Mouse (Mus musculus) lung, adult 2 months (tissue): Measurements from ENCODE around the gene Ccdc186. TPM values are rescaled to one million over a fixed set of nuclear protein-coding genes. Genes with fewer than 3 reads are reported as not detected.
"Not testable (repeated sequence)": the region's sequence is repeated elsewhere in the genome, so short reads cannot be mapped to it uniquely, and the experiment has no call there.

ENCODE experiments used
- DNase-seq: peaks from one replicate; pipeline ENCODE4 v3.0.0; 2022
- H3K4me1 ChIP-seq: fragments of 200-500 bp; 2 replicates; pipeline ENCODE4 v1.6.1; 2011; ENCODE audit warnings: low read length; ENCODE audit not compliant: control insufficient read depth, insufficient read depth
- H3K4me3 ChIP-seq: fragments of 200-500 bp; replicated peaks from 2 replicates; pipeline ENCODE3; 2011; ENCODE audit warnings: low read depth, mild to moderate bottlenecking, control low read depth, low read length; ENCODE audit errors: extremely low read depth
- CTCF ChIP-seq: fragments of 200-500 bp; IDR thresholded peaks from 2 replicates; pipeline ENCODE4 v1.5.1; 2011; ENCODE audit warnings: mild to moderate bottlenecking, low read length, control low read depth; ENCODE audit not compliant: insufficient read depth
- POLR2A ChIP-seq: fragments of 200-500 bp; IDR thresholded peaks from 2 replicates; pipeline ENCODE4 v1.6.1; 2011; ENCODE audit warnings: low read depth, mild to moderate bottlenecking, control low read depth, low read length, borderline replicate concordance; ENCODE audit errors: extremely low read depth
- WGBS: fragments of 180-500 bp; shearing (Covaris S2); methylation state at CpG from one replicate; pipeline ENCODE4 v1.1.7; 2018; 5-methylcytosine and 5-hydroxymethylcytosine counted together
- polyA plus RNA-seq: library from polyadenylated mRNA; depleted of rRNA; stranded (reverse); fragments of >200 nt; gene quantifications from 2 replicates; pipeline ENCODE4 v1.2.3, GENCODE M21; 2012

Ccdc186 gene
- polyA plus RNA-seq, 1 experiment: 7.5 TPM

GRCm38 (mm10) chr19:56761727-56762126 is 60.3 kb downstream of the Ccdc186 start:
- Histone ChIP-seq H3K4me3 (no peak overlapping the region), H3K4me1 (no peaks in the 10 kb centered on the region)
- TF ChIP-seq CTCF (no peak), POLR2A (no peak)
- WGBS: 82% methylated on average over 2 of the region's 2 CpGs
- DNase-seq: no peak

GRCm38 (mm10) chr19:56761096-56761495 is 60.9 kb downstream of the Ccdc186 start:
- 90% methylated on average over 5 of the region's 5 CpGs for WGBS
- Histone ChIP-seq H3K4me1 (no peaks in the 10 kb centered on the region), H3K4me3 (no peak overlapping the region)
- TF ChIP-seq CTCF (no peak), POLR2A (no peak)
- DNase-seq: no peak

GRCm38 (mm10) chr19:56760306-56760940 is 61.6 kb downstream of the Ccdc186 start:
- DNase-seq: no peak
- no peaks in the 10 kb centered on the region for H3K4me1 ChIP-seq
- 56% methylated on average over 8 of the region's 8 CpGs for WGBS

GRCm38 (mm10) chr19:56759740-56760139 is 62.2 kb downstream of the Ccdc186 start:
- 71% methylated on average over 4 of the region's 4 CpGs for WGBS
- DNase-seq: no peak
- H3K4me1 ChIP-seq: no peaks in the 10 kb centered on the region

More at GRCm38 (mm10) chr19:56760306-56760940, 61.6 kb downstream of the Ccdc186 start:
- H3K4me3 ChIP-seq: no peak overlapping the region
- TF ChIP-seq CTCF: no peak

GRCm38 (mm10) chr19:56758311-56758710 is 63.7 kb downstream of the Ccdc186 start:
- no peak overlapping the region for H3K4me3 ChIP-seq
- 96% methylated on average over 2 of the region's 2 CpGs for WGBS
- TF ChIP-seq CTCF (no peak), POLR2A (no peak)
- no peak for DNase-seq
- no peaks in the 10 kb centered on the region for H3K4me1 ChIP-seq

More at GRCm38 (mm10) chr19:56759740-56760139, 62.2 kb downstream of the Ccdc186 start:
- TF ChIP-seq CTCF (no peak), POLR2A (no peak)
- H3K4me3 ChIP-seq: no peak overlapping the region

- no peak for DNase-seq
- TF ChIP-seq CTCF (no peak), POLR2A (no peak)
- WGBS: 70% methylated on average over 10 of the region's 10 CpGs
- Histone ChIP-seq H3K4me1 (no peaks in the 10 kb centered on the region), H3K4me3 (no peak overlapping the region)
Measured at GRCm38 (mm10) chr19:56756412-56756811, 65.6 kb downstream of the Ccdc186 start.

GRCm38 (mm10) chr19:56754456-56754855 is 67.5 kb downstream of the Ccdc186 start:
- not testable (repeated sequence) for H3K4me1 ChIP-seq, DNase-seq, H3K4me3 ChIP-seq
- 93% methylated on average over 2 of the region's 2 CpGs for WGBS

- no peak for DNase-seq
- Histone ChIP-seq H3K4me1 (no peaks in the 10 kb centered on the region), H3K4me3 (no peak overlapping the region)
- no peak for TF ChIP-seq CTCF
- no peak for TF ChIP-seq POLR2A
- WGBS: 52% methylated on average over 4 of the region's 4 CpGs
Measured at GRCm38 (mm10) chr19:56750709-56751108, 71.3 kb downstream of the Ccdc186 start.

- WGBS: 52% methylated on average over 3 of the region's 3 CpGs
- Histone ChIP-seq H3K4me3 (no peak overlapping the region), H3K4me1 (peaks cover 6% of the 10 kb centered on the region)
- no peak for TF ChIP-seq CTCF
- no peak for TF ChIP-seq POLR2A
- no peak for DNase-seq
Measured at GRCm38 (mm10) chr19:56749343-56749742, 72.6 kb downstream of the Ccdc186 start.

GRCm38 (mm10) chr19:56747878-56748277 is 74.1 kb downstream of the Ccdc186 start:
- TF ChIP-seq CTCF: no peak
- TF ChIP-seq POLR2A: no peak
- DNase-seq: no peak
- WGBS: 72% methylated on average over 10 of the region's 10 CpGs
- H3K4me1 ChIP-seq: peaks cover 8% of the 10 kb centered on the region
- H3K4me3 ChIP-seq: no peak overlapping the region

GRCm38 (mm10) chr19:56746618-56747017 is 75.4 kb downstream of the Ccdc186 start:
- 85% methylated on average over 9 of the region's 9 CpGs for WGBS
- Histone ChIP-seq H3K4me1 (peaks cover 8% of the 10 kb centered on the region), H3K4me3 (no peak overlapping the region)
- TF ChIP-seq POLR2A (no peak), CTCF (no peak)
- DNase-seq: no peak
